Mouse (Mus musculus) heart, postnatal 0 days (tissue): ENCODE measurements at regions not wholly inside any gene's neighbourhood (a gene's known extent, or its start where the extent isn't known, plus 50 kb on each side); places are given as distances from the start of the nearest gene placed in this dataset.

Experiments
- CTCF ChIP-seq: IDR thresholded peaks from 2 replicates; pipeline ENCODE4 v1.5.1; 2016; ENCODE audit warnings: antibody characterized with exemption, control low read depth, low read depth
- EP300 ChIP-seq: IDR thresholded peaks from 2 replicates; pipeline ENCODE4 v1.6.1; 2016; ENCODE audit warnings: antibody characterized with exemption, low read depth

DNA sequence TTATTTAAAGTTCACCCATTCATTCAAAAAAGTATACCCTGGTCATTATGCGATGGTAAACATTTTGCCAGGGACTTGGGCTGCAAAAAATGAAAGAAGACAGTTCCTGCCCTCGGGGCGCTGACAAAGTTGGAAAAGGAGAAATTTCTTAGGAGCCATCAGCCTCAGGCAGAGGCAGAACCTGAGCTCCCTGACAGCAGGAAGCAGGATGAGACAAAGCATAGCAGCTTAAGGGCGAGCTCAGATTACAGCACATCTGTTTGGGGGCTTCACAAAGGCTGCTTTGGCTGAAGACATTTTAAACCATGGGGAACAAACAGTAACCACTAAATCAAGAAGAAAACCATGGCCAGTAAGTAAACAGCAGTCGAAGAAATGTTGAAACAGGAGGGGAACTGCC lies 75.5 kb downstream of the 1700080O16Rik start:
- TF ChIP-seq EP300: no peak
- TF ChIP-seq CTCF: no peak
